Mouse (Mus musculus) MEL (cell line): Measurements from ENCODE around the gene Wdr90. TPM values are rescaled to one million over a fixed set of nuclear protein-coding genes. Genes with fewer than 3 reads are reported as not detected.

Experiments used
- DNase-seq: peaks from one replicate; pipeline ENCODE4 v3.0.0; 2011; ENCODE audit warnings: low read depth, low spot score
- H3K27ac ChIP-seq: 2 replicates; pipeline ENCODE4 v1.5.1; 2012; ENCODE audit warnings: low read depth, mild to moderate bottlenecking, control low read depth, low read length, moderate library complexity; ENCODE audit not compliant: control insufficient read depth
- H3K27me3 ChIP-seq, 2 experiments: fragments of 150-350 bp in 1 of 2; sonication (generic) in 1 of 2; 2 replicates each; pipeline ENCODE4 v1.6.1; 2012; ENCODE audit warnings: low read length in 2 of 2, mild to moderate bottlenecking in 2 of 2, improper control_type of control experiment in 1 of 2, moderate library complexity in 1 of 2; ENCODE audit not compliant: insufficient read depth in 2 of 2, control insufficient read depth in 1 of 2
- H3K36me3 ChIP-seq, 2 experiments: 2 replicates each; pipeline ENCODE4 v1.6.1; 2012 to 2014; ENCODE audit warnings: low read length in 2 of 2, improper control_type of control experiment in 1 of 2, inconsistent platforms in 1 of 2, mild to moderate bottlenecking in 1 of 2; ENCODE audit not compliant: insufficient read depth in 2 of 2, control insufficient read depth in 1 of 2
- H3K4me1 ChIP-seq, 2 experiments: fragments of 150-350 bp in 1 of 2; sonication (generic) in 1 of 2; 2 replicates each; pipeline ENCODE4 v1.6.1; 2012; ENCODE audit warnings: low read length in 2 of 2, improper control_type of control experiment in 1 of 2, mild to moderate bottlenecking in 1 of 2; ENCODE audit not compliant: insufficient read depth in 2 of 2, control insufficient read depth in 1 of 2
- H3K4me3 ChIP-seq, 2 experiments: fragments of 150-350 bp in 1 of 2; sonication (generic) in 1 of 2; 2 replicates each; pipeline ENCODE4 v1.5.1; 2012; ENCODE audit warnings: low read depth in 2 of 2, low read length in 2 of 2, mild to moderate bottlenecking in 2 of 2, moderate library complexity in 2 of 2, control low read depth in 1 of 2, improper control_type of control experiment in 1 of 2; ENCODE audit not compliant: control insufficient read depth in 1 of 2, insufficient read depth in 1 of 2
- H3K79me2 ChIP-seq: 2 replicates; pipeline ENCODE4 v1.6.1; 2012; ENCODE audit warnings: mild to moderate bottlenecking, low read length, moderate library complexity; ENCODE audit not compliant: control insufficient read depth, poor library complexity, insufficient read depth
- H3K9ac ChIP-seq: 2 replicates; pipeline ENCODE4 v1.6.1; 2012; ENCODE audit warnings: low read depth, mild to moderate bottlenecking, control low read depth, low read length, moderate library complexity; ENCODE audit not compliant: control insufficient read depth, poor library complexity, severe bottlenecking
- H3K9me3 ChIP-seq: fragments of 150-350 bp; sonication (generic); replicated peaks from 2 replicates; pipeline ENCODE4 v1.6.1; 2012; ENCODE audit warnings: mild to moderate bottlenecking, low read length, improper control_type of control experiment, moderate library complexity; ENCODE audit not compliant: insufficient read depth
- BHLHE40 ChIP-seq: IDR thresholded peaks from 2 replicates; pipeline ENCODE4 v1.6.1; 2012; ENCODE audit warnings: low read depth, mild to moderate bottlenecking, inconsistent platforms, low read length, improper control_type of control experiment, borderline replicate concordance
- CHD1 ChIP-seq: IDR thresholded peaks from 2 replicates; pipeline ENCODE4 v1.6.1; 2012; ENCODE audit warnings: low read depth, mild to moderate bottlenecking, inconsistent platforms, low read length, improper control_type of control experiment
- CTCF ChIP-seq, 3 experiments: IDR thresholded peaks in 2 of 3; conservative IDR thresholded peaks in 1 of 3; 2 replicates each; pipeline ENCODE4 v1.5.1; 2011 to 2012; ENCODE audit warnings: low read length in 3 of 3, low read depth in 2 of 3, mild to moderate bottlenecking in 2 of 3, improper control_type of control experiment in 1 of 3, inconsistent platforms in 1 of 3, mixed read lengths in 1 of 3, moderate library complexity in 1 of 3; ENCODE audit not compliant: control insufficient read depth in 1 of 3, insufficient read depth in 1 of 3, poor library complexity in 1 of 3, severe bottlenecking in 1 of 3
- E2F4 ChIP-seq: IDR thresholded peaks from 2 replicates; pipeline ENCODE4 v1.6.1; 2011; ENCODE audit warnings: low read depth, low read length, improper control_type of control experiment, borderline replicate concordance
- ELF1 ChIP-seq: IDR thresholded peaks from 2 replicates; pipeline ENCODE4 v1.6.1; 2014; ENCODE audit warnings: low read depth, mild to moderate bottlenecking, inconsistent platforms, low read length, improper control_type of control experiment, moderate library complexity
- EP300 ChIP-seq, 2 experiments: IDR thresholded peaks; 2 replicates each; pipeline ENCODE4 v1.6.1; 2011; ENCODE audit warnings: improper control_type of control experiment in 2 of 2, low read length in 2 of 2, low read depth in 1 of 2, mild to moderate bottlenecking in 1 of 2
- ETS1 ChIP-seq: IDR thresholded peaks from 2 replicates; pipeline ENCODE4 v1.6.1; 2012; ENCODE audit warnings: low read depth, mild to moderate bottlenecking, inconsistent platforms, low read length, improper control_type of control experiment, moderate library complexity
- GABPA ChIP-seq: IDR thresholded peaks from 2 replicates; pipeline ENCODE4 v1.6.1; 2012; ENCODE audit warnings: low read depth, mild to moderate bottlenecking, inconsistent platforms, low read length, improper control_type of control experiment, moderate library complexity
- HCFC1 ChIP-seq: IDR thresholded peaks from 2 replicates; pipeline ENCODE4 v1.6.1; 2012; ENCODE audit warnings: low read depth, mild to moderate bottlenecking, inconsistent platforms, low read length, improper control_type of control experiment, moderate library complexity
- JUND ChIP-seq: IDR thresholded peaks from 2 replicates; pipeline ENCODE4 v1.6.1; 2011; ENCODE audit warnings: low read depth, mild to moderate bottlenecking, improper control_type of control experiment, low read length
- MAFK ChIP-seq: IDR thresholded peaks from 2 replicates; pipeline ENCODE4 v1.6.1; 2011; ENCODE audit warnings: low read depth, mild to moderate bottlenecking, low read length, improper control_type of control experiment, borderline replicate concordance
- MAX ChIP-seq: IDR thresholded peaks from 2 replicates; pipeline ENCODE4 v1.6.1; 2011; ENCODE audit warnings: low read length, improper control_type of control experiment
- MAZ ChIP-seq: IDR thresholded peaks from 2 replicates; pipeline ENCODE4 v1.6.1; 2012; ENCODE audit warnings: low read depth, mild to moderate bottlenecking, inconsistent platforms, low read length, improper control_type of control experiment
- MEF2A ChIP-seq: IDR thresholded peaks from 2 replicates; pipeline ENCODE4 v1.6.1; 2014; ENCODE audit warnings: low read depth, mild to moderate bottlenecking, inconsistent platforms, low read length, improper control_type of control experiment; ENCODE audit not compliant: poor library complexity, insufficient replicate concordance, severe bottlenecking; ENCODE audit errors: extremely low read depth
- MYC ChIP-seq: IDR thresholded peaks from 2 replicates; pipeline ENCODE4 v1.6.1; 2011; ENCODE audit warnings: low read depth, mild to moderate bottlenecking, low read length, improper control_type of control experiment, moderate library complexity
- NELFE ChIP-seq: IDR thresholded peaks from 2 replicates; pipeline ENCODE4 v1.6.1; 2011; ENCODE audit warnings: low read depth, low read length, improper control_type of control experiment
- POLR2A ChIP-seq, 2 experiments: IDR thresholded peaks; 2 replicates each; pipeline ENCODE4 v1.6.1; 2011 to 2012; ENCODE audit warnings: low read length in 2 of 2, mild to moderate bottlenecking in 2 of 2, control low read depth in 1 of 2, improper control_type of control experiment in 1 of 2, low read depth in 1 of 2, moderate library complexity in 1 of 2; ENCODE audit not compliant: control insufficient read depth in 1 of 2, insufficient read depth in 1 of 2, poor library complexity in 1 of 2
- POLR2AphosphoS2 ChIP-seq: IDR thresholded peaks from 2 replicates; pipeline ENCODE4 v1.6.1; 2011; ENCODE audit warnings: low read length, improper control_type of control experiment
- RAD21 ChIP-seq: IDR thresholded peaks from 2 replicates; pipeline ENCODE4 v1.6.1; 2011; ENCODE audit warnings: mild to moderate bottlenecking, low read depth, low read length, improper control_type of control experiment
- RCOR1 ChIP-seq: IDR thresholded peaks from 2 replicates; pipeline ENCODE4 v1.6.1; 2012; ENCODE audit warnings: low read depth, mild to moderate bottlenecking, inconsistent platforms, low read length, improper control_type of control experiment
- SMC3 ChIP-seq: IDR thresholded peaks from 2 replicates; pipeline ENCODE4 v1.6.1; 2011; ENCODE audit warnings: low read depth, low read length, improper control_type of control experiment
- TAL1 ChIP-seq: IDR thresholded peaks from 2 replicates; pipeline ENCODE4 v1.6.1; 2012; ENCODE audit warnings: mild to moderate bottlenecking, inconsistent platforms, low read length, moderate library complexity, mixed read lengths
- TBP ChIP-seq: IDR thresholded peaks from 2 replicates; pipeline ENCODE4 v1.8.0; 2011; ENCODE audit warnings: low read depth, low read length, improper control_type of control experiment
- TCF12 ChIP-seq: IDR thresholded peaks from 2 replicates; pipeline ENCODE4 v1.6.1; 2014; ENCODE audit warnings: low read depth, mild to moderate bottlenecking, inconsistent platforms, low read length, improper control_type of control experiment, moderate library complexity
- UBTF ChIP-seq: IDR thresholded peaks from 2 replicates; pipeline ENCODE4 v1.6.1; 2012; ENCODE audit warnings: low read depth, mild to moderate bottlenecking, inconsistent platforms, low read length, improper control_type of control experiment, moderate library complexity, borderline replicate concordance; ENCODE audit not compliant: insufficient read depth
- USF1 ChIP-seq: IDR thresholded peaks from 2 replicates; pipeline ENCODE4 v1.6.1; 2014; ENCODE audit warnings: low read depth, mild to moderate bottlenecking, inconsistent platforms, low read length, improper control_type of control experiment, moderate library complexity
- ZKSCAN1 ChIP-seq: IDR thresholded peaks from 2 replicates; pipeline ENCODE4 v1.6.1; 2012; ENCODE audit warnings: low read depth, mild to moderate bottlenecking, inconsistent platforms, low read length, improper control_type of control experiment, moderate library complexity
- ZMIZ1 ChIP-seq: IDR thresholded peaks from 2 replicates; pipeline ENCODE4 v1.6.1; 2012; ENCODE audit warnings: low read depth, mild to moderate bottlenecking, inconsistent platforms, low read length, improper control_type of control experiment, moderate library complexity
- ZNF384 ChIP-seq: IDR thresholded peaks from 2 replicates; pipeline ENCODE4 v1.6.1; 2012; ENCODE audit warnings: low read depth, mild to moderate bottlenecking, inconsistent platforms, low read length, improper control_type of control experiment
- polyA plus RNA-seq, 2 experiments: library from polyadenylated mRNA; stranded (reverse) in 1 of 2; unstranded in 1 of 2; fragments of >175 nt in 1 of 2; fragments of >200 nt in 1 of 2; gene quantifications; 2 replicates each; pipeline versions ENCODE4 v1.2.1 to v1.2.4; 2012; ENCODE audit warnings: low replicate concordance in 2 of 2, low read depth in 1 of 2; ENCODE audit not compliant: insufficient read length in 2 of 2, insufficient read depth in 1 of 2, missing spikeins in 1 of 2
- total RNA-seq: library from RNA; depleted of rRNA; stranded (reverse); fragments of 300-350 nt; gene quantifications from 2 replicates; pipeline ENCODE4 v1.2.3, GENCODE M21; 2012

Wdr90 gene
- total and polyA plus RNA-seq, 3 experiments, result 23.7 to 44.5 TPM; not detected in 1

- H3K36me3 ChIP-seq, result peaks cover 0 to 6% of the 10 kb centered on the region in 2 experiments; a peak in 2 of 4 replicates
- no peaks in the 10 kb centered on the region for H3K9me3 ChIP-seq
- H3K9ac ChIP-seq, result peak overlapping the region; percentile 80
- peak overlapping the region; percentile 47 for H3K27ac ChIP-seq
- peaks cover 0 to 5% of the 10 kb centered on the region in 2 experiments; a peak in 1 of 4 replicates for H3K4me1 ChIP-seq
- no peaks in the 10 kb centered on the region for H3K27me3 ChIP-seq
- H3K4me3 ChIP-seq, result peak overlapping the region; percentile 76 to 79
- no peak for DNase-seq
- peaks cover 25% of the 10 kb centered on the region for H3K79me2 ChIP-seq
- no peak for TF ChIP-seq TCF12
- no peak for TF ChIP-seq UBTF
- no peak; the same call in 1 of the 2 replicates for TF ChIP-seq NELFE
- TF ChIP-seq MEF2A, result no peak
- TF ChIP-seq TAL1, result no peak
- TF ChIP-seq MAZ, result no peak
- no peak for TF ChIP-seq MYC
- no peak for TF ChIP-seq POLR2AphosphoS2
- TF ChIP-seq ELF1, result 0 out of 2 replicates have a peak, but pooled peaks have one; percentile 33
- no peak for TF ChIP-seq HCFC1
- TF ChIP-seq POLR2A (IDR thresholded peaks at IDR 0.05; ENCODE audit: control insufficient read depth in 1 of 2, insufficient read depth in 1 of 2, low read depth in 1 of 2, low read length in 2 of 2, poor library complexity in 1 of 2), result peak in 1 of 2 experiments; percentile 35; a peak in 1 of 4 replicates
- no peak for TF ChIP-seq ETS1
- TF ChIP-seq MAFK, result no peak
- TF ChIP-seq EP300 (IDR thresholded peaks at IDR 0.05; ENCODE audit: low read depth in 1 of 2, low read length in 2 of 2), result no peak
- no peak for TF ChIP-seq BHLHE40
- TF ChIP-seq CHD1, result no peak
- TF ChIP-seq TBP, result peak; percentile 53
These were observed 6.2 kb upstream of the Wdr90 start for GRCm38 (mm10) chr17:25867509-25867835.

GRCm38 (mm10) chr17:25866172-25866571 is 4.9 kb upstream of the Wdr90 start:
- H3K79me2 ChIP-seq, result peaks cover 25% of the 10 kb centered on the region
- H3K36me3 ChIP-seq, result peaks cover 0 to 13% of the 10 kb centered on the region in 2 experiments; a peak in 2 of 4 replicates
- no peak for TF ChIP-seq GABPA
- TF ChIP-seq NELFE, result no peak
- no peak for TF ChIP-seq ETS1
- no peak for TF ChIP-seq EP300 (IDR thresholded peaks at IDR 0.05; ENCODE audit: low read depth in 1 of 2, low read length in 2 of 2)
- TF ChIP-seq CTCF (IDR thresholded peaks at IDR 0.05 in 2 of 3, conservative IDR thresholded peaks at IDR 0.05 in 1 of 3; ENCODE audit: control insufficient read depth in 1 of 3, insufficient read depth in 1 of 3, low read depth in 2 of 3, low read length in 3 of 3, poor library complexity in 1 of 3, severe bottlenecking in 1 of 3), result no peak
- TF ChIP-seq E2F4, result no peak
- TF ChIP-seq MAFK, result no peak
- TF ChIP-seq SMC3, result no peak
- TF ChIP-seq RAD21, result no peak
- no peak for TF ChIP-seq RCOR1
- no peak for TF ChIP-seq JUND
- no peak for TF ChIP-seq USF1
- no peak for TF ChIP-seq ZNF384
- no peak for TF ChIP-seq MAX
- no peak for TF ChIP-seq ZMIZ1
- TF ChIP-seq ZKSCAN1, result no peak
- H3K4me3 ChIP-seq, result no peak overlapping the region
- H3K9me3 ChIP-seq, result no peaks in the 10 kb centered on the region
- H3K27ac ChIP-seq, result no peak overlapping the region
- no peak for DNase-seq
- H3K9ac ChIP-seq, result no peak overlapping the region
- peaks cover 0 to 13% of the 10 kb centered on the region in 2 experiments; a peak in 2 of 4 replicates for H3K4me1 ChIP-seq
- H3K27me3 ChIP-seq, result no peaks in the 10 kb centered on the region
